Mouse (Mus musculus) bone marrow, adult 2 months (tissue): ENCODE data around the gene Il1rn.

Source experiments
- CTCF ChIP-seq: fragments of 200-500 bp; IDR thresholded peaks from 2 replicates; pipeline ENCODE4 v1.5.1; 2011; ENCODE audit warnings: low read length, control low read depth; ENCODE audit not compliant: control insufficient read depth, insufficient read depth
- POLR2A ChIP-seq: fragments of 200-500 bp; IDR thresholded peaks from 2 replicates; pipeline ENCODE4 v1.6.1; 2011; ENCODE audit warnings: low read depth, mild to moderate bottlenecking, control low read depth, low read length, borderline replicate concordance; ENCODE audit not compliant: control insufficient read depth

GRCm38 (mm10) chr2:24311302-24312001 is 25.2 kb upstream of the Il1rn start:
- no peak for TF ChIP-seq CTCF
- TF ChIP-seq POLR2A: no peak
